Mouse (Mus musculus): Measurements from ENCODE around the gene Zbed6. TPM values are rescaled to one million over a fixed set of nuclear protein-coding genes. Genes with fewer than 3 reads are reported as not detected.
"Not testable (repeated sequence)": the region's sequence is repeated elsewhere in the genome, so short reads cannot be mapped to it uniquely, and the experiment has no call there.

Zbed6 gene
- polyA plus RNA-seq, 1 experiment from 2014 or later: not detected

- DNase-seq (ENCODE audit: low spot score): no peak
- 86% methylated on average over 3 of the region's 3 CpGs for WGBS
- Histone ChIP-seq H3K9ac (ENCODE audit: low read depth, low read length) (no peak overlapping the region), H3K9me3 (ENCODE audit: control insufficient read depth, low read length) (no peaks in the 10 kb centered on the region), H3K4me3 (ENCODE audit: low read depth, low read length) (no peak overlapping the region), H3K4me1 (replicated peaks; ENCODE audit: control insufficient read depth, insufficient read depth, low read length) (no peaks in the 10 kb centered on the region), H3K4me2 (no peak overlapping the region), H3K27ac (ENCODE audit: low read depth, low read length) (no peak overlapping the region), H3K36me3 (ENCODE audit: control insufficient read depth, insufficient read depth, low read length) (no peaks in the 10 kb centered on the region), H3K27me3 (replicated peaks; ENCODE audit: control insufficient read depth, insufficient read depth, low read length) (no peaks in the 10 kb centered on the region)
- no peak for ATAC-seq (replicated peaks; ENCODE audit: low FRiP score)
Measured at GRCm38 (mm10) chr1:133668618-133669017, 7.9 kb upstream of the Zbed6 start.

GRCm38 (mm10) chr1:133667721-133668120 is 7.0 kb upstream of the Zbed6 start:
- Histone ChIP-seq H3K9ac (ENCODE audit: low read depth, low read length) (no peak overlapping the region), H3K4me2 (no peak overlapping the region), H3K36me3 (ENCODE audit: control insufficient read depth, insufficient read depth, low read length) (no peaks in the 10 kb centered on the region), H3K27ac (ENCODE audit: low read depth, low read length) (no peak overlapping the region), H3K27me3 (replicated peaks; ENCODE audit: control insufficient read depth, insufficient read depth, low read length) (no peaks in the 10 kb centered on the region), H3K4me1 (replicated peaks; ENCODE audit: control insufficient read depth, insufficient read depth, low read length) (0 out of 2 replicates have a peak, but pooled peaks cover 3% of the 10 kb centered on the region), H3K4me3 (ENCODE audit: low read depth, low read length) (no peak overlapping the region), H3K9me3 (ENCODE audit: control insufficient read depth, low read length) (no peaks in the 10 kb centered on the region)
- no peak for DNase-seq (ENCODE audit: low spot score)
- no peak for ATAC-seq (replicated peaks; ENCODE audit: low FRiP score)
- WGBS: 68% methylated on average over 7 of the region's 7 CpGs

- H3K27ac ChIP-seq (ENCODE audit: low read depth, low read length); H3K4me1 ChIP-seq (replicated peaks; ENCODE audit: control insufficient read depth, insufficient read depth, low read length); H3K36me3 ChIP-seq (ENCODE audit: control insufficient read depth, insufficient read depth, low read length); H3K4me3 ChIP-seq (ENCODE audit: low read depth, low read length); H3K9ac ChIP-seq (ENCODE audit: low read depth, low read length); H3K9me3 ChIP-seq (ENCODE audit: control insufficient read depth, low read length); H3K27me3 ChIP-seq (replicated peaks; ENCODE audit: control insufficient read depth, insufficient read depth, low read length); ATAC-seq (replicated peaks; ENCODE audit: low FRiP score); H3K4me2 ChIP-seq; DNase-seq (ENCODE audit: low spot score): not testable (repeated sequence)
- 71% methylated on average over 7 of the region's 8 CpGs for WGBS
Measured at GRCm38 (mm10) chr1:133665713-133666112, 5.0 kb upstream of the Zbed6 start.

- ATAC-seq (replicated peaks; ENCODE audit: low FRiP score): no peak
- Histone ChIP-seq H3K27me3 (replicated peaks; ENCODE audit: control insufficient read depth, insufficient read depth, low read length) (no peaks in the 10 kb centered on the region), H3K36me3 (ENCODE audit: control insufficient read depth, insufficient read depth, low read length) (peaks cover 2% of the 10 kb centered on the region), H3K9me3 (ENCODE audit: control insufficient read depth, low read length) (no peaks in the 10 kb centered on the region), H3K4me2 (no peak overlapping the region), H3K4me3 (ENCODE audit: low read depth, low read length) (no peak overlapping the region), H3K27ac (ENCODE audit: low read depth, low read length) (peak overlapping the region; percentile 26; the same call in 1 of the 2 replicates), H3K4me1 (replicated peaks; ENCODE audit: control insufficient read depth, insufficient read depth, low read length) (peaks cover 12% of the 10 kb centered on the region), H3K9ac (ENCODE audit: low read depth, low read length) (no peak overlapping the region)
- 69% methylated on average over 11 of the region's 11 CpGs for WGBS
- no peak for DNase-seq (ENCODE audit: low spot score)
Measured at GRCm38 (mm10) chr1:133664203-133664970, 3.7 kb upstream of the Zbed6 start.

GRCm38 (mm10) chr1:133663427-133663826 is 2.7 kb upstream of the Zbed6 start:
- ATAC-seq (replicated peaks; ENCODE audit: low FRiP score): no peak
- no peak overlapping the region for H3K27ac ChIP-seq (ENCODE audit: low read depth, low read length)
- 84% methylated on average over 4 of the region's 4 CpGs for WGBS

GRCm38 (mm10) chr1:133662941-133663340 is 2.3 kb upstream of the Zbed6 start:
- H3K4me1 ChIP-seq (replicated peaks; ENCODE audit: control insufficient read depth, insufficient read depth, low read length): peaks cover 21% of the 10 kb centered on the region
- DNase-seq (ENCODE audit: low spot score): no peak
- no peaks in the 10 kb centered on the region for H3K27me3 ChIP-seq (replicated peaks; ENCODE audit: control insufficient read depth, insufficient read depth, low read length)
- no peak overlapping the region for H3K4me2 ChIP-seq
- no peaks in the 10 kb centered on the region for H3K9me3 ChIP-seq (ENCODE audit: control insufficient read depth, low read length)
- H3K36me3 ChIP-seq (ENCODE audit: control insufficient read depth, insufficient read depth, low read length): peaks cover 15% of the 10 kb centered on the region
- H3K9ac ChIP-seq (ENCODE audit: low read depth, low read length): no peak overlapping the region
- ATAC-seq (replicated peaks; ENCODE audit: low FRiP score): no peak
- no peak overlapping the region for H3K27ac ChIP-seq (ENCODE audit: low read depth, low read length)
- 91% methylated on average over 7 of the region's 7 CpGs for WGBS
- H3K4me3 ChIP-seq (ENCODE audit: low read depth, low read length): no peak overlapping the region

More at GRCm38 (mm10) chr1:133663427-133663826, 2.7 kb upstream of the Zbed6 start:
- no peaks in the 10 kb centered on the region for H3K27me3 ChIP-seq (replicated peaks; ENCODE audit: control insufficient read depth, insufficient read depth, low read length)
- H3K36me3 ChIP-seq (ENCODE audit: control insufficient read depth, insufficient read depth, low read length): peaks cover 10% of the 10 kb centered on the region
- no peak overlapping the region for H3K4me3 ChIP-seq (ENCODE audit: low read depth, low read length)
- H3K4me2 ChIP-seq: no peak overlapping the region
- no peak for DNase-seq (ENCODE audit: low spot score)
- H3K4me1 ChIP-seq (replicated peaks; ENCODE audit: control insufficient read depth, insufficient read depth, low read length): peaks cover 16% of the 10 kb centered on the region
- H3K9me3 ChIP-seq (ENCODE audit: control insufficient read depth, low read length): no peaks in the 10 kb centered on the region
- no peak overlapping the region for H3K9ac ChIP-seq (ENCODE audit: low read depth, low read length)

- Histone ChIP-seq H3K4me2 (peak within 1 kb of the TSS; percentile 97), H3K4me3 (ENCODE audit: low read depth, low read length) (peak within 1 kb of the TSS; percentile 93), H3K27ac (ENCODE audit: low read depth, low read length) (peak within 1 kb of the TSS; percentile 89), H3K4me1 (replicated peaks; ENCODE audit: control insufficient read depth, insufficient read depth, low read length) (peaks cover 24% of the 10 kb centered on the region), H3K9me3 (ENCODE audit: control insufficient read depth, low read length) (no peaks in the 10 kb centered on the region), H3K9ac (ENCODE audit: low read depth, low read length) (peak within 1 kb of the TSS; percentile 88), H3K27me3 (replicated peaks; ENCODE audit: control insufficient read depth, insufficient read depth, low read length) (no peaks in the 10 kb centered on the region), H3K36me3 (ENCODE audit: control insufficient read depth, insufficient read depth, low read length) (peaks cover 24% of the 10 kb centered on the region)
- peak; percentile 86 for DNase-seq (ENCODE audit: low spot score)
- WGBS: 2% methylated on average over 26 of the region's 26 CpGs
- peak; percentile 98 for ATAC-seq (replicated peaks; ENCODE audit: low FRiP score)
Measured at GRCm38 (mm10) chr1:133661203-133661933, 683 bp upstream of the Zbed6 start, which contains the start of gene Gm38394. Gm38394 (minus strand) TSS chr1:133661318.

- 96% methylated on average over 3 of the region's 3 CpGs for WGBS
- Histone ChIP-seq H3K27ac (ENCODE audit: low read depth, low read length) (no peak overlapping the region), H3K36me3 (ENCODE audit: control insufficient read depth, insufficient read depth, low read length) (peaks cover 24% of the 10 kb centered on the region), H3K9ac (ENCODE audit: low read depth, low read length) (no peak overlapping the region), H3K4me2 (no peak overlapping the region), H3K4me3 (ENCODE audit: low read depth, low read length) (no peak overlapping the region), H3K27me3 (replicated peaks; ENCODE audit: control insufficient read depth, insufficient read depth, low read length) (no peaks in the 10 kb centered on the region), H3K9me3 (ENCODE audit: control insufficient read depth, low read length) (no peaks in the 10 kb centered on the region), H3K4me1 (replicated peaks; ENCODE audit: control insufficient read depth, insufficient read depth, low read length) (peaks cover 24% of the 10 kb centered on the region)
- no peak for DNase-seq (ENCODE audit: low spot score)
- no peak for ATAC-seq (replicated peaks; ENCODE audit: low FRiP score)
Measured at GRCm38 (mm10) chr1:133658878-133659277, 1.8 kb downstream of the Zbed6 start.
